Mouse (Mus musculus): ENCODE measurements around the gene Cda. TPM values are rescaled to one million over a fixed set of nuclear protein-coding genes. Genes with fewer than 3 reads are reported as not detected.

Cda gene
- polyA plus RNA-seq, 1 experiment, result 0.24 TPM

GRCm38 (mm10) chr4:138383789-138384188, 16.0 kb upstream of the Cda start:
- TF ChIP-seq POLR2A (IDR thresholded peaks at IDR 0.05; ENCODE audit: control insufficient read depth, extremely low read depth, insufficient read depth, low read length, poor library complexity), result no peak
- no peak for TF ChIP-seq CTCF (IDR thresholded peaks at IDR 0.05; ENCODE audit: borderline replicate concordance, control insufficient read depth, extremely low read depth, insufficient read depth, low read length, poor library complexity)
- WGBS, result 84% methylated on average over 4 of the region's 4 CpGs
- Histone ChIP-seq H3K4me3 (ENCODE audit: control insufficient read depth, insufficient read depth, low read length) (no peak overlapping the region), H3K27ac (ENCODE audit: control insufficient read depth, insufficient read depth, low read length) (no peak overlapping the region), H3K27me3 (ENCODE audit: control insufficient read depth, insufficient read depth, low read length) (no peaks in the 10 kb centered on the region), H3K4me1 (replicated peaks; ENCODE audit: control insufficient read depth, insufficient read depth, low read length) (no peaks in the 10 kb centered on the region), H3K36me3 (ENCODE audit: control insufficient read depth, insufficient read depth, low read length) (no peaks in the 10 kb centered on the region)
- DNase-seq, result no peak

- WGBS, result 75% methylated on average over 6 of the region's 6 CpGs
- no peak for DNase-seq
- H3K27me3 ChIP-seq (ENCODE audit: control insufficient read depth, insufficient read depth, low read length), result no peaks in the 10 kb centered on the region
- no peak overlapping the region for H3K27ac ChIP-seq (ENCODE audit: control insufficient read depth, insufficient read depth, low read length)
- H3K36me3 ChIP-seq (ENCODE audit: control insufficient read depth, insufficient read depth, low read length), result no peaks in the 10 kb centered on the region
- no peaks in the 10 kb centered on the region for H3K4me1 ChIP-seq (replicated peaks; ENCODE audit: control insufficient read depth, insufficient read depth, low read length)
- TF ChIP-seq POLR2A (IDR thresholded peaks at IDR 0.05; ENCODE audit: control insufficient read depth, extremely low read depth, insufficient read depth, low read length, poor library complexity), result no peak
- TF ChIP-seq CTCF (IDR thresholded peaks at IDR 0.05; ENCODE audit: borderline replicate concordance, control insufficient read depth, extremely low read depth, insufficient read depth, low read length, poor library complexity), result no peak
- H3K4me3 ChIP-seq (ENCODE audit: control insufficient read depth, insufficient read depth, low read length), result no peak overlapping the region
These were observed 14.7 kb upstream of the Cda start for GRCm38 (mm10) chr4:138382462-138382861.

GRCm38 (mm10) chr4:138380132-138380689, 12.4 kb upstream of the Cda start:
- WGBS, result 65% methylated on average over 10 of the region's 10 CpGs

GRCm38 (mm10) chr4:138379091-138379840, 11.5 kb upstream of the Cda start:
- no peak overlapping the region for H3K4me3 ChIP-seq (ENCODE audit: control insufficient read depth, insufficient read depth, low read length)
- H3K4me1 ChIP-seq (replicated peaks; ENCODE audit: control insufficient read depth, insufficient read depth, low read length), result no peaks in the 10 kb centered on the region
- no peaks in the 10 kb centered on the region for H3K27me3 ChIP-seq (ENCODE audit: control insufficient read depth, insufficient read depth, low read length)
- TF ChIP-seq CTCF (IDR thresholded peaks at IDR 0.05; ENCODE audit: borderline replicate concordance, control insufficient read depth, extremely low read depth, insufficient read depth, low read length, poor library complexity), result no peak
- TF ChIP-seq POLR2A (IDR thresholded peaks at IDR 0.05; ENCODE audit: control insufficient read depth, extremely low read depth, insufficient read depth, low read length, poor library complexity), result no peak
- DNase-seq, result no peak
- no peak overlapping the region for H3K27ac ChIP-seq (ENCODE audit: control insufficient read depth, insufficient read depth, low read length)
- no peaks in the 10 kb centered on the region for H3K36me3 ChIP-seq (ENCODE audit: control insufficient read depth, insufficient read depth, low read length)
- WGBS, result 62% methylated on average over 14 of the region's 14 CpGs

More at GRCm38 (mm10) chr4:138380132-138380689, 12.4 kb upstream of the Cda start:
- Histone ChIP-seq H3K36me3 (ENCODE audit: control insufficient read depth, insufficient read depth, low read length) (no peaks in the 10 kb centered on the region), H3K27ac (ENCODE audit: control insufficient read depth, insufficient read depth, low read length) (no peak overlapping the region), H3K27me3 (ENCODE audit: control insufficient read depth, insufficient read depth, low read length) (no peaks in the 10 kb centered on the region), H3K4me1 (replicated peaks; ENCODE audit: control insufficient read depth, insufficient read depth, low read length) (no peaks in the 10 kb centered on the region), H3K4me3 (ENCODE audit: control insufficient read depth, insufficient read depth, low read length) (no peak overlapping the region)
- no peak for DNase-seq
- no peak for TF ChIP-seq CTCF (IDR thresholded peaks at IDR 0.05; ENCODE audit: borderline replicate concordance, control insufficient read depth, extremely low read depth, insufficient read depth, low read length, poor library complexity)
- no peak for TF ChIP-seq POLR2A (IDR thresholded peaks at IDR 0.05; ENCODE audit: control insufficient read depth, extremely low read depth, insufficient read depth, low read length, poor library complexity)

- H3K27me3 ChIP-seq (ENCODE audit: control insufficient read depth, insufficient read depth, low read length), result no peaks in the 10 kb centered on the region
- TF ChIP-seq POLR2A (IDR thresholded peaks at IDR 0.05; ENCODE audit: control insufficient read depth, extremely low read depth, insufficient read depth, low read length, poor library complexity) (no peak), CTCF (IDR thresholded peaks at IDR 0.05; ENCODE audit: borderline replicate concordance, control insufficient read depth, extremely low read depth, insufficient read depth, low read length, poor library complexity) (no peak)
- 77% methylated on average over 6 of the region's 6 CpGs for WGBS
- no peaks in the 10 kb centered on the region for H3K4me1 ChIP-seq (replicated peaks; ENCODE audit: control insufficient read depth, insufficient read depth, low read length)
- H3K36me3 ChIP-seq (ENCODE audit: control insufficient read depth, insufficient read depth, low read length), result no peaks in the 10 kb centered on the region
- H3K4me3 ChIP-seq (ENCODE audit: control insufficient read depth, insufficient read depth, low read length), result no peak overlapping the region
- no peak overlapping the region for H3K27ac ChIP-seq (ENCODE audit: control insufficient read depth, insufficient read depth, low read length)
- DNase-seq, result no peak
These were observed 9.7 kb upstream of the Cda start for GRCm38 (mm10) chr4:138377526-138377925.

GRCm38 (mm10) chr4:138375117-138375516, 7.3 kb upstream of the Cda start:
- Histone ChIP-seq H3K36me3 (ENCODE audit: control insufficient read depth, insufficient read depth, low read length) (no peaks in the 10 kb centered on the region), H3K27ac (ENCODE audit: control insufficient read depth, insufficient read depth, low read length) (no peak overlapping the region), H3K4me3 (ENCODE audit: control insufficient read depth, insufficient read depth, low read length) (no peak overlapping the region), H3K27me3 (ENCODE audit: control insufficient read depth, insufficient read depth, low read length) (no peaks in the 10 kb centered on the region), H3K4me1 (replicated peaks; ENCODE audit: control insufficient read depth, insufficient read depth, low read length) (no peaks in the 10 kb centered on the region)
- TF ChIP-seq POLR2A (IDR thresholded peaks at IDR 0.05; ENCODE audit: control insufficient read depth, extremely low read depth, insufficient read depth, low read length, poor library complexity), result no peak
- no peak for TF ChIP-seq CTCF (IDR thresholded peaks at IDR 0.05; ENCODE audit: borderline replicate concordance, control insufficient read depth, extremely low read depth, insufficient read depth, low read length, poor library complexity)
- DNase-seq, result no peak
- WGBS, result 92% methylated on average over 3 of the region's 3 CpGs

Measured in thymus, adult 2 months (tissue).